Mouse (Mus musculus): ENCODE results near the gene Tex21.

DNA sequence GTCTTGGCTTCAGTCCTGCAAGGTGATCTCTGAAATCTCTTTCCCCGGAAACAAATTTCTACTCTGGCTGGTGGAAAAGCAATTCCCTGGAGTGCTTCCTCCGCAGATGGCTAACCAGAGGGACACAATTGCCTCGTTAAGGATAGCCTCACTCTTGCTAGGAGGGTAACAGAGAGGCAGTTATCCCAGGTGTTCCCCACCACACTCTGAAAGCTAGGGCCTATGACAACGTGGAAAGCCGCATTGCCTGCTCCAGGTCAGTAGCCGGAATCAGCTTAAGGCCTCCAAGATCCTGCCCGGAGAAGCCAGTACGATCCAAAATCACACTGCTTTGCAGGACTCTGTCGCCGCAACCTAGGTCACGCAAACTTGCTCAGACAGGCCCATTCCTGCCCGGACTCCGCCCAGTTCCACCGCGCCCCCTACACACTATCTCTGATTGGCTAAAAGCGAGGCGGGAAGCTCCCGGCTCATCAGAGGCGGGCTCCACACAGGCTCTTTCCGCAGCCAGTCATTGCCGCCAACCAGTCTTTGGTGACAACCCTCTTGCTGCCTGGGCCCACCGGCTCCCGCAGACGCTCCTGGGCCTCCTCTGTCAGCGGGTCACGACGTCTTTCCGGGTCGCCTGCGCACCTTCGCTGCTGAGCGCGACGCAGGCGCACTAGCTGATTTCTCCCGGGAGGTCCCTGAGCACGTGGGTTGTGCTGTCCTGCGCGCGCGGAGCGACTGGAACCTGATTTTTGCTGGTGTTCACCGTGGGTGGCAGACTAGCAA is 8.4 kb upstream of the Tex21 start, which contains the start of gene Mthfd1:
- TF ChIP-seq CTCF (IDR thresholded peaks at IDR 0.05; ENCODE audit: low read depth) = no peak
- no peak for TF ChIP-seq EP300 (IDR thresholded peaks at IDR 0.05; ENCODE audit: low read depth)

Measured in heart, postnatal 0 days (tissue).